Mouse (Mus musculus): ENCODE data around the gene Mesp1.

Gene Mesp1

DNA sequence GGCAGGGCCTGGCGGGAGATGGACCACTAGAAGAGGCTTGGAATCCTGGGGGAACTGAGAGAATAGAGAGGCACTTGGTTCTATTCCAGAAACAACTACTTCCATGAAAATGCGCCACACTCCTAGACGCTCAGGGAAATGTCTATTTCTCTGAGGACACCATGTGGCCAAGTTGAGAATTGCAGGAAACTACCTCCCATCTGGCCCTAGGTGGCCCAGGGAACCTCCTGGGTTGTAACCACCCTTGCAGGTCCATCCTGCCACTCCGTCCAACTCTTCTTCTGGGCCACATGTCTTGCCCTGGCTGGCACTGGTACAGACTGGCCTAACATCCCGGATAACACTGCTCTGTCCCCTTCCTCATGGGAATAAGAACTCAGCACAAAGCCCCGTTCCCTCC is 7.3 kb downstream of the Mesp1 start:
- DNase-seq = peak; percentile 79

GRCm38 (mm10) chr7:79782516-79782855 is 11.1 kb downstream of the Mesp1 start:
- no peak for DNase-seq

- peak; percentile 48 for DNase-seq
Measured at GRCm38 (mm10) chr7:79781826-79782515, 11.6 kb downstream of the Mesp1 start.

DNA sequence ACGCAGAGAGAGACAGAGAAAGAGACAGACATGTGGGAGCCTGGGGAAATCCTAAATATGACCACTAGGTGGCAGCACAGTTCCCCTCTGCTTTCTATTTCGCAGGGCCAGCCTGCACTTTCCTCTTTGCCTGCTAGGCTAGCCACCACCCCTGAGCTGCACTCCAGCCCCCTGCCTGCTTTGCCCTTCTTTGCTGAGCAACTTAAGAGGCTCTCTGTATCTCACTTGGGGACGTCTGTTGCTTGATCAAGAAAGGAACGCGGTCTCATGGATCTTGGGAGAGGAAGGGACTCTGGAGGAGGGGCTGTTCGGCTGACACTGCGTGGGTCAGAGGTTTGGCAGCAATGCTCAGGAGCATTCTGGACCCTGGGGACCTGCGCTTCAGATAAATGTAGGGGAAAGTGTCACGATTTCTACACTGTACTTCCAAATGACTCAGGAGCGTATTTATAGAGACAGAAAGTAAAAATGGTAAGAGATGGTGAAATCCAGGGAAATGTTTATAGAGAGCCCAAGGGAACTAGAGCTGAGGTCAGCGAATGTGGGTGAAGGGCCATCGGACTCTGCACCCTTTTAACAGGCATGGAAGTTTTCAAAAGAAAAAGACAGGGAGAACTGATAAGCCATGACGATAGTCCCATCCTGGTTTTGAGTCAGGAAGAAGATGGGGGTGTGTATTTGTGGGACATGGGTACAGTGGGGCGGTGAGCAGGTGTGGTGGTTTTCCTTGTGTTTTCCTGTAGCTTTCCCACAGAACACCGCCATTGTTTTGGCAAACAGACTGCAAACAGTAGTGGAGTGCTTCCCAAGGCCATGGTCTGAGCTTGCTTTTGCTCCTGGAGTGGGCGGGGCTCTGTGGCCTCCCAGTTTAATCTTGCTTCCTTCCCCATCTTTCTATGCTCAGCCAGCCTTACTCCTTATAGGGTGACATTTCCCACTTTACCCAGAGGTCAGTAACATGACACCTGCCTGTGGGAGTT is 12.7 kb downstream of the Mesp1 start:
- DNase-seq = peak; percentile 87

DNA sequence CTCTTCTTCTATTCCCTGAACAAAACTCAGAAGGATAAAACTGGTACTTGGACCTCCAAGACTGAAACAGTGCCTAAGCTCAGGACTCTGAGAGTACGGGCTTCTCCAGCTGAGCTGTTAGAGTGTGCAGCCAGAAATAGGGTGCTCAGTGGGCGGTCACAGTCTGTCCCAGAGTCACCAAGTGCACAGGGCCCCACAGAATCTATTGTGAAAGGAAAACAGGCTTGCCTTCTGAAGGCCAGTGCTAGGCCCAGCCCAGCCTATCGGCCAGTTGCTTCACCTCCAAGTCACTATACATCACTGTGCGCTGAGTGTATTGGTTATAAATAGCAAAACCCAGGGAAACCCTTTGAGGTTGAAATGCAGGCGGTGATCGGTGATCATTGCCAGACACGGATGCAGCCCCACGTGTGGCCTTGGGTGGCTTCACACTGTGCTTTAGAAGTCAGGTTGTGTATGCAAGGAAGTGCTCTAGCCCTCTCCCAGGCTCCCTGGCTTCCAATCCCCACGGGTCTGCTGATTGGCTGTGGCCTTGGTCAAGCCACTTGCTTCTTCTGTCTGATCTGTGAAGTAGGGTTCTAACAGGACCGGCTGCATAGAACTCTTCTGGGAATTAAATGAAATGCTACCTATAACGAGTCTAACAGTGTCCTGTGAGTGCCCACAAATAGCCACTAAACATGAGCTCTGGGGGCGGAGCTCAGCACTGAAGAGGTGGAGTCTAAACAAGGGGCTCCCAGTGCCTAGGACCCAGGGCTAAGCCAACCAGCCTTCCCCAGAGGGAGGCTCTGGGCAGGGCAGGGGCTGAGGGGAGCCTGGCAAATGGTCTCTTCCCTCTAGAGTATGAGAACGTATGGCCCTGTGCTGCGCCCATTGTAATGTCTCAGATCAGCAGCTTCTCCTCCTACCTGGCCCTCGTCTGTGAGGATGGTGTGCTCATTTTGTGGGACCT is 21.8 kb downstream of the Mesp1 start:
- DNase-seq = no peak

- DNase-seq = no peak
Measured at GRCm38 (mm10) chr7:79769664-79770063, 23.9 kb downstream of the Mesp1 start.

GRCm38 (mm10) chr7:79765991-79766390 is 27.6 kb downstream of the Mesp1 start:
- no peak for DNase-seq

- no peak for DNase-seq
Measured at GRCm38 (mm10) chr7:79762106-79762505, 31.5 kb downstream of the Mesp1 start.

- DNase-seq = no peak
Measured at GRCm38 (mm10) chr7:79761124-79761876, 32.3 kb downstream of the Mesp1 start.

DNA sequence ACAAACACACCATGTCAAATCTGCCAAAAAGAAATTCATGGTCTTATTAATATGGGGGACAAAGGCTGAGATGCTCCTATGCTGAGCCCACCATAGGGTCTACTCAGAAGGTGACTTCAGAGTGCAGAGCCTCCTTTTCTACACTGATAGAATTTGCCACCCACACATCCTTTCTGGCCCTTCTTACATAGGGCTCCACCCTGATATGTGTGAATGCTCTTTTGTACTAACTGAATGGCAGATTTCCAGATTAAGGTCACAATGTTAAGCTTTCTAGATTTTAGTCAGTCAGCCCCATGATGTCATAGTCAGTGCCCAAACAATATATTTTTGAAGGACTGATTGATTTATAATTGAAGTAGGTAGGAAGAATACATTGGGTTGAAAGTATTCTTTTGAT is 33.8 kb downstream of the Mesp1 start:
- DNase-seq = no peak

- DNase-seq = no peak
Measured at GRCm38 (mm10) chr7:79758176-79758575, 35.4 kb downstream of the Mesp1 start.

- no peak for DNase-seq
Measured at GRCm38 (mm10) chr7:79756334-79756733, 37.3 kb downstream of the Mesp1 start.

- DNase-seq = no peak
Measured at GRCm38 (mm10) chr7:79749511-79749910, 44.1 kb downstream of the Mesp1 start.

DNA sequence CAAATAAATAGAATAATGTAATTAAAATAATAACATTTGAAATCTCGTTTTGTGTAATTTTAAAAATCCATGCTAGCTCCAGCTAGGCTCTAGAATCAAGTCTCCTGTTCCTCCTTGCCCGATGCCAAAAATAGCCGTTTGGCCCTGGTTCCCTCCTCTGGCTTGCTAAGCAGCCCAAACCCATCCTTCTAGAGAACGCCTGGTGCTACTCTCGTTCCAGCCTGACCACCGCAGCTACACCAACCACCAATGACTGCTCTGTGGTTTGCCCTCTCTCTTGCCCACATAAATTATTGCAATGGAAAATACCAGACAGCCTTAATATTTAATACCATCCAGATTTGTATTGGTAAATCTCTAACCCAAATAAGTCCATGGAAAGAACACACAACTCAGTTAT is 45.9 kb downstream of the Mesp1 start:
- no peak for DNase-seq

GRCm38 (mm10) chr7:79744585-79744984 is 49.0 kb downstream of the Mesp1 start:
- DNase-seq = no peak

DNA sequence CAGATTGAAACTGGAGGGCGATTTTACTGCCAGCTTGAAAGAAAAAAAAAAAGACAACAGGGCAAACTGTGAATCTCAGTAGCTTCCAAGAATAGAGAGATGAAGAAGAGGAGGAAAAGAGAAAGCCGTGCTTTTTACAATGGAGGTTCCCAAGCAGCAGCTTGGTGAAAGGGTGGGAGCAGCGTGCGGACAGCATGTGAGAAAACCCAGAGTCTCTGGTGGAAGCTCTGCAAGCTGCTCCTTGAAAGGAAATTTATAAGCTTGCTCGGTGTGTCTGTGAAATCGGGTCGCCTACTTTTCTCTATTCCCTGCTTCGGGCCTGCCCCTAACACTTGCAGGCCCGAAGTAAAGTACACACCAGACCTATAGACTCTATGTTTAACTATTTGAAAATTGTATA is 49.5 kb downstream of the Mesp1 start:
- DNase-seq = no peak

DNA sequence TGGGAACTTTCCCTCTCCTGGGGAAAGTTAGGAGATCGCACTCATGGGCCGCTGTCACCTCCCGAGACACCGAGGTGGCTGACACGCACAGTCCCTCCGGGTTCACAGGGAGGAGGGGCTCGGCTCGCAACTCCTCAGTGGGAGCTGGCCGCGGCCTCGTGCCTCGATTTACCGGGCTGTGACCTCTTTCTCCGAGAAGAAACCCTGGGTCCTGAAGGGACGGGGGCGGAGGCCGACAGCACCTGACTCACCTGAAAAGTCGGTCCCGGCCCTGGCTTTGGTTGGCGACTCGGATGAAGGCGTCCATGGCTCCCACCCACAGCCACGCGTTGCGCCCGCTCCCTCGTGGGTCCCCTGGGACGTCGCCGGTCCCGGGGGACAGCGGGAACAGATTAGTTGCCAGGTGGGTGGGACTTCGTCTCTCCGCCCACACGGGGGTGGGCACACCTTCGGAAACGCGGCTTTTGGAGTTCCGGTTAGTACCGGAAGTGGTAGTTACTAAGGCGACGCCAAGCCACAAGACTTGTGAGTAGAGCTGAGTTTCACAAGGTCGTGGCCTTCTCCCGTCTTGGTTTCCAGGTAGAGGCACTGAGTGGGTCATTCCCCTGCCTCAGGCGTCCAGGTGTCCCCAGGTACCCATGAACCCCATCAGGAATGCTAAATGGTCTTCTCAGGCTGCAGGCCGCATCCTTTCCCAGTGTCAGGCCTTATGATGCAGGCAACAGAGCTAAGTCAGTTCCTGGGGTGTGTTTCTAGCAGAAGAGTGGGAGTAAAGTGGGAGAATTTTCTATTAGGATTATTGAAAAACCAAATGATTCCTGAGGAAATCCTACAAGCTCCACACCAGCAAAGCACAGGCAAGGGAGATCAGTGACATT is 50.7 kb downstream of the Mesp1 start, which contains the start of the genes Pex11a and Wdr93:
TSS of gene Pex11a (minus strand) at position 473 of the 878 bp plus-strand sequence.
TSS of gene Wdr93 (plus strand) at position 505 of the 878 bp plus-strand sequence.
- DNase-seq = peak; percentile 89

DNA sequence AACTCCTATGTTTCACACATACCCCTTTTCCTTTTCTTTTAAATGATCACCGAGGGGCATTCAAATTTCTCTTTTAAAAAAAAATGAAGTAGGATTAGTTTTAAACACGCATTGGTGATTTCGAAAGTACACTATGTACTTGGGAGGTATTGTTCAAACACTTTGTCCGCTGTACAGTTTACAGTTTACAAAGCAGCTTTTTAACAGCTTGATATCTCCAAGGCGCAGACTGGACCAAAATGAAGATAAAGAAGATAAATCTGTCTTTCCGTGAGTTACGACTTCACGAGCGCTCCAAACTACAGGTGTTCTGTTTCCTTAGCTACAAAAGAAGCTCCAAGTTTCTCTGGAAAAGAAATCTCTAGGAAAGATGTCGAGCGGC is 51.3 kb downstream of the Mesp1 start:
- DNase-seq = no peak

Data from kidney, adult 18-20 months (tissue).